Mouse (Mus musculus) heart, embryonic 15.5 days (tissue): ENCODE measurements around the gene Slc44a4. TPM values are rescaled to one million over a fixed set of nuclear protein-coding genes. Genes with fewer than 3 reads are reported as not detected.
"Not testable (repeated sequence)": the region's sequence is repeated elsewhere in the genome, so short reads cannot be mapped to it uniquely, and the experiment has no call there.

Experiments
- ATAC-seq: fragments of 200-750 bp; cut with Nextera tagmentation; replicated peaks from 2 replicates; pipeline ENCODE4 v1.8.0; 2017; ENCODE audit warnings: low read depth, moderate TSS enrichment; ENCODE audit not compliant: insufficient number of reproducible peaks, insufficient read depth, low FRiP score
- H3K27ac ChIP-seq: fragments of 300-500 bp; sonication (generic); 2 replicates; pipeline ENCODE4 v1.5.1; 2015; ENCODE audit warnings: mild to moderate bottlenecking, inconsistent platforms
- H3K27me3 ChIP-seq: fragments of 300-500 bp; sonication (generic); 2 replicates; pipeline ENCODE4 v1.6.1; 2015; ENCODE audit warnings: inconsistent platforms
- H3K36me3 ChIP-seq: fragments of 300-500 bp; sonication (generic); 2 replicates; pipeline ENCODE4 v1.6.1; 2015; ENCODE audit warnings: mild to moderate bottlenecking, inconsistent platforms
- H3K4me1 ChIP-seq: fragments of 300-500 bp; sonication (generic); replicated peaks from 2 replicates; pipeline ENCODE4 v1.6.1; 2015; ENCODE audit warnings: inconsistent platforms
- H3K4me2 ChIP-seq: fragments of 300-500 bp; sonication (generic); 2 replicates; pipeline ENCODE4 v1.6.1; 2015; ENCODE audit warnings: inconsistent platforms, mild to moderate bottlenecking, moderate library complexity
- H3K4me3 ChIP-seq: fragments of 300-500 bp; sonication (generic); 2 replicates; pipeline ENCODE4 v1.5.1; 2015; ENCODE audit warnings: mild to moderate bottlenecking, inconsistent platforms
- H3K9ac ChIP-seq: fragments of 300-500 bp; sonication (generic); 2 replicates; pipeline ENCODE4 v1.6.1; 2015; ENCODE audit warnings: mild to moderate bottlenecking, inconsistent platforms
- H3K9me3 ChIP-seq: fragments of 300-500 bp; sonication (generic); replicated peaks from 2 replicates; pipeline ENCODE4 v1.6.1; 2016; ENCODE audit warnings: inconsistent platforms
- WGBS: fragments of 180-500 bp; shearing (Covaris S2); methylation state at CpG from one replicate; pipeline ENCODE4 v1.1.7; 2015; ENCODE audit warnings: mixed read lengths; 5-methylcytosine and 5-hydroxymethylcytosine counted together
- polyA plus RNA-seq: library from polyadenylated mRNA; unstranded; fragments of >200 nt; fragmentation: Nextera tagmentation; extraction: Ambion mirVana; gene quantifications from 2 replicates; pipeline ENCODE4 v1.2.1, GENCODE M21; 2015

Gene Slc44a4
- polyA plus RNA-seq, 1 experiment from 2014 or later = 0.08 TPM

GRCm38 (mm10) chr17:34899890-34900243, 14.4 kb upstream of the Slc44a4 start:
- peak overlapping the region; percentile 98 for H3K27ac ChIP-seq
- H3K4me1 ChIP-seq = peaks cover 38% of the 10 kb centered on the region
- H3K9ac ChIP-seq = peak overlapping the region; percentile 94
- WGBS = 4% methylated on average over 5 of the region's 5 CpGs
- no peaks in the 10 kb centered on the region for H3K9me3 ChIP-seq
- no peak for ATAC-seq
- peak overlapping the region; percentile 80 for H3K4me2 ChIP-seq
- peaks cover 36% of the 10 kb centered on the region for H3K36me3 ChIP-seq
- H3K4me3 ChIP-seq = peak overlapping the region; percentile 92
- no peaks in the 10 kb centered on the region for H3K27me3 ChIP-seq

GRCm38 (mm10) chr17:34900826-34901225, 13.4 kb upstream of the Slc44a4 start:
- ATAC-seq, H3K27me3 ChIP-seq, H3K4me2 ChIP-seq, H3K9me3 ChIP-seq, H3K9ac ChIP-seq, H3K4me3 ChIP-seq, H3K27ac ChIP-seq: not testable (repeated sequence)
- Histone ChIP-seq H3K36me3 (peaks cover 46% of the 10 kb centered on the region), H3K4me1 (peaks cover 28% of the 10 kb centered on the region)

GRCm38 (mm10) chr17:34901948-34902347, 12.3 kb upstream of the Slc44a4 start:
- peaks cover 52% of the 10 kb centered on the region for H3K36me3 ChIP-seq
- not testable (repeated sequence) for H3K9me3 ChIP-seq, H3K4me2 ChIP-seq, H3K4me3 ChIP-seq, H3K27me3 ChIP-seq, ATAC-seq, H3K27ac ChIP-seq, H3K9ac ChIP-seq
- H3K4me1 ChIP-seq = peaks cover 18% of the 10 kb centered on the region
- 81% methylated on average over 10 of the region's 10 CpGs for WGBS

- WGBS = 85% methylated on average over 9 of the region's 9 CpGs
- Histone ChIP-seq H3K4me3 (no peak overlapping the region), H3K9me3 (no peaks in the 10 kb centered on the region)
Measured at GRCm38 (mm10) chr17:34902895-34903294, 11.4 kb upstream of the Slc44a4 start.

GRCm38 (mm10) chr17:34910982-34911381, 3.3 kb upstream of the Slc44a4 start:
- no peak for ATAC-seq
- Histone ChIP-seq H3K36me3 (peaks cover 74% of the 10 kb centered on the region), H3K9me3 (no peaks in the 10 kb centered on the region), H3K4me3 (no peak overlapping the region), H3K27ac (no peak overlapping the region), H3K27me3 (no peaks in the 10 kb centered on the region), H3K4me1 (peaks cover 4% of the 10 kb centered on the region), H3K4me2 (no peak overlapping the region), H3K9ac (no peak overlapping the region)
- WGBS = 82% methylated on average over 10 of the region's 10 CpGs

More at GRCm38 (mm10) chr17:34902895-34903294, 11.4 kb upstream of the Slc44a4 start:
- no peak overlapping the region for H3K9ac ChIP-seq
- H3K36me3 ChIP-seq = peaks cover 62% of the 10 kb centered on the region
- no peak overlapping the region for H3K4me2 ChIP-seq
- H3K27me3 ChIP-seq = no peaks in the 10 kb centered on the region
- H3K4me1 ChIP-seq = peaks cover 10% of the 10 kb centered on the region; the same call in 1 of the 2 replicates
- no peak for ATAC-seq
- no peak overlapping the region for H3K27ac ChIP-seq

GRCm38 (mm10) chr17:34911945-34912351, 2.3 kb upstream of the Slc44a4 start:
- peaks cover 64% of the 10 kb centered on the region for H3K36me3 ChIP-seq
- 46% methylated on average over 5 of the region's 5 CpGs for WGBS
- peaks cover 4% of the 10 kb centered on the region for H3K4me1 ChIP-seq
- peak; percentile 51; the same call in 1 of the 2 replicates for ATAC-seq
- no peaks in the 10 kb centered on the region for H3K9me3 ChIP-seq
- no peak overlapping the region for H3K4me3 ChIP-seq
- H3K27ac ChIP-seq = no peak overlapping the region
- no peaks in the 10 kb centered on the region for H3K27me3 ChIP-seq
- H3K9ac ChIP-seq = no peak overlapping the region
- H3K4me2 ChIP-seq = no peak overlapping the region

GRCm38 (mm10) chr17:34915410-34915831, 1.2 kb downstream of the Slc44a4 start:
- Histone ChIP-seq H3K9me3 (no peaks in the 10 kb centered on the region), H3K4me3 (no peak overlapping the region), H3K36me3 (peaks cover 32% of the 10 kb centered on the region), H3K9ac (0 out of 2 replicates have a peak overlapping the region, but pooled peaks have one; percentile 19), H3K4me2 (0 out of 2 replicates have a peak overlapping the region, but pooled peaks have one; percentile 20), H3K4me1 (peaks cover 4% of the 10 kb centered on the region), H3K27me3 (no peaks in the 10 kb centered on the region), H3K27ac (no peak overlapping the region)
- no peak for ATAC-seq
- 18% methylated on average over 11 of the region's 11 CpGs for WGBS

- H3K4me1 ChIP-seq = peaks cover 4% of the 10 kb centered on the region
- peaks cover 23% of the 10 kb centered on the region for H3K36me3 ChIP-seq
- no peak for ATAC-seq
- no peak overlapping the region for H3K4me3 ChIP-seq
- no peaks in the 10 kb centered on the region for H3K9me3 ChIP-seq
- no peak overlapping the region for H3K9ac ChIP-seq
- 83% methylated on average over 5 of the region's 5 CpGs for WGBS
- no peak overlapping the region for H3K27ac ChIP-seq
- no peaks in the 10 kb centered on the region for H3K27me3 ChIP-seq
- no peak overlapping the region for H3K4me2 ChIP-seq
Measured at GRCm38 (mm10) chr17:34916316-34916715, 2.0 kb downstream of the Slc44a4 start.

- WGBS = 67% methylated on average over 9 of the region's 9 CpGs
- no peak overlapping the region for H3K4me3 ChIP-seq
- no peaks in the 10 kb centered on the region for H3K9me3 ChIP-seq
- H3K27ac ChIP-seq = no peak overlapping the region
- H3K4me2 ChIP-seq = no peak overlapping the region
- no peaks in the 10 kb centered on the region for H3K27me3 ChIP-seq
- no peak overlapping the region for H3K9ac ChIP-seq
- ATAC-seq = no peak
- H3K4me1 ChIP-seq = peaks cover 4% of the 10 kb centered on the region
- peaks cover 16% of the 10 kb centered on the region for H3K36me3 ChIP-seq
Measured at GRCm38 (mm10) chr17:34917188-34917587, 2.9 kb downstream of the Slc44a4 start.

- Histone ChIP-seq H3K9me3 (no peaks in the 10 kb centered on the region), H3K4me2 (no peak overlapping the region), H3K9ac (no peak overlapping the region), H3K4me3 (no peak overlapping the region), H3K27me3 (no peaks in the 10 kb centered on the region), H3K36me3 (no peaks in the 10 kb centered on the region), H3K4me1 (no peaks in the 10 kb centered on the region), H3K27ac (no peak overlapping the region)
- no peak for ATAC-seq
- 48% methylated on average over 6 of the region's 6 CpGs for WGBS
Measured at GRCm38 (mm10) chr17:34922939-34923338, 8.7 kb downstream of the Slc44a4 start.

GRCm38 (mm10) chr17:34924258-34924657, 10.0 kb downstream of the Slc44a4 start:
- H3K9me3 ChIP-seq = no peaks in the 10 kb centered on the region
- H3K27ac ChIP-seq = no peak overlapping the region
- WGBS = 73% methylated on average over 5 of the region's 5 CpGs
- H3K36me3 ChIP-seq = no peaks in the 10 kb centered on the region
- no peak overlapping the region for H3K4me2 ChIP-seq
- H3K4me1 ChIP-seq = no peaks in the 10 kb centered on the region
- H3K27me3 ChIP-seq = no peaks in the 10 kb centered on the region
- ATAC-seq = no peak
- no peak overlapping the region for H3K9ac ChIP-seq
- no peak overlapping the region for H3K4me3 ChIP-seq

GRCm38 (mm10) chr17:34927306-34928019, 13.2 kb downstream of the Slc44a4 start:
- WGBS = 80% methylated on average over 18 of the region's 18 CpGs
- Histone ChIP-seq H3K36me3 (no peaks in the 10 kb centered on the region), H3K4me1 (peaks cover 14% of the 10 kb centered on the region), H3K9ac (no peak overlapping the region), H3K4me2 (no peak overlapping the region), H3K27ac (no peak overlapping the region), H3K27me3 (no peaks in the 10 kb centered on the region), H3K9me3 (no peaks in the 10 kb centered on the region), H3K4me3 (no peak overlapping the region)
- no peak for ATAC-seq
